Comparison of ENCODE assay signal across 8 mouse cellular contexts in the genomic region with DNA sequence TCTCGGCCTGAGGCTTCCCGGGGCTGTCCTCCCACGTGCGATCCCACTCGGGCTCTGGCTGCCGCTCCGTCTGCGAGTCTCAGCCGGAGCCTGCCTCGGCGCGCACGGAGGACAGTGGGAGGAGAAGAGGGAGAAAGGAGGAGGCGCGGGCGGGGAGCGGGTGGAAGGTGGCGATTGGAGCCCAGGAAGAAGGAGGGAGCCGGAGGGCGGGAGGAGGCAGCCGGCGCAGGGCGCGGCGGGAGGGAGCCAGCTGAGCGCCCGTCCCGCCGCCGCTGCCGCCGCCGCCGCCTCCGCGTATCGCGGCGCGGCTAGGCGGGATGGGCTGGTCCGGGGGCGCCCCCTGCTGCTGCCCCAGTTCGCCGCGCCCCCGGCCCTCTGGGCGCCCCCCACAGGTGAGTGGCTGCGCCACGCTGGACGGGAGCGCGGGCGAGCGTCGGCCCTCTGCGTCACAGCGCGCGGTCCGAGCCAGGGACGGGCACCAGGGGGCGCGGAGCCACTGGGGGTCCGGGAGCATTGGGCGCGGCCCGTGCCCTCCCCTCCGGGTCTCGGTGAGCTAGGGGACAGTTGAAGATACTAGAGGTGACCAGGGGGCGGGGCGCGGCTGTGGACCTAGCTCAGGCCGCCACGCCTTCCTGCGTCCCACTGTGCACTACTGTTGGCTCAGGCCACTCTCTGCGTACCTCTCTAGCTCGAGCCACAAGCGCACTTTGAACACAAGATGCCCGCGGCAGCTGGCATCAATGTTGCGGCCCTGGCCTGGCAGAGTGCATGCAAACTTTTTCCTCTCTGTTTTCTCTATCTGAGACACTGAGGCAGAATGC. TPM values are rescaled to one million over a fixed set of nuclear protein-coding genes. Genes with fewer than 3 reads are reported as not detected.
DNase-seq lines count a peak whose midpoint lies in the region; ATAC-seq and TF ChIP-seq lines count a peak whose summit lies in the region.

Tns2 (plus strand) TSS at position 253 of the 821 bp plus-strand sequence.

- H3K27ac ChIP-seq in forebrain, embryonic 16.5 days (ENCODE audit: low read length) = no peak within 1 kb of the TSS

- peak; percentile 83 for DNase-seq in G1E (ENCODE audit: low spot score)
- peak; percentile 86 for DNase-seq in heart, postnatal 4 days
- peak; percentile 77 for DNase-seq in layer of hippocampus, adult 9-11 months
- DNase-seq in lung, postnatal 10 days = peak; percentile 92
- peak; percentile 88 for DNase-seq in ovary, postnatal 36 days (ENCODE audit: low spot score)
- peak; percentile 85 for DNase-seq in thymus, postnatal 4 days

- peak within 1 kb of the TSS; percentile 72 for H3K4me3 ChIP-seq in G1E (ENCODE audit: low read depth, low read length)
- peak within 1 kb of the TSS; percentile 55 for H3K4me3 ChIP-seq in forebrain, embryonic 16.5 days (replicated peaks; ENCODE audit: low read length)

- TF ChIP-seq CTCF in G1E (IDR thresholded peaks at IDR 0.05; ENCODE audit: low read depth, low read length) = no peak

- peak within 1 kb of the TSS; percentile 61 for H3K9ac ChIP-seq in forebrain, embryonic 16.5 days (replicated peaks; ENCODE audit: low read depth, low read length)

- peaks cover 40% of the 10 kb centered on the region for H3K27me3 ChIP-seq in G1E (ENCODE audit: insufficient read depth, low read length)
- 0 out of 2 replicates have a peak, but pooled peaks cover 3% of the 10 kb centered on the region for H3K27me3 ChIP-seq in forebrain, embryonic 16.5 days (replicated peaks; ENCODE audit: control insufficient read depth, insufficient read depth, low read length)

- peaks cover 38% of the 10 kb centered on the region for H3K36me3 ChIP-seq in G1E (replicated peaks)
- no peaks in the 10 kb centered on the region; the same call in 1 of the 2 replicates for H3K36me3 ChIP-seq in forebrain, embryonic 16.5 days (ENCODE audit: control insufficient read depth, insufficient read depth)

- no peaks in the 10 kb centered on the region for H3K9me3 ChIP-seq in G1E (replicated peaks)
- no peaks in the 10 kb centered on the region for H3K9me3 ChIP-seq in forebrain, embryonic 16.5 days (ENCODE audit: control insufficient read depth, low read length)

- peak; percentile 25; the same call in 1 of the 2 replicates for ATAC-seq in G1E (ENCODE audit: extremely low read depth, insufficient number of reproducible peaks, low FRiP score, poor library complexity, severe bottlenecking)
- ATAC-seq in cerebellum, adult (ENCODE audit: insufficient number of reproducible peaks, low FRiP score, low TSS enrichment) = peak; percentile 62; the same call in 1 of the 2 replicates
- peak; percentile 68 for ATAC-seq in forebrain, embryonic 16.5 days

- peaks cover 70% of the 10 kb centered on the region for H3K4me1 ChIP-seq in G1E (ENCODE audit: insufficient read depth, low read depth, low read length)
- H3K4me1 ChIP-seq in forebrain, embryonic 16.5 days (replicated peaks; ENCODE audit: control insufficient read depth, insufficient read depth, low read length) = peaks cover 21% of the 10 kb centered on the region

- peak within 1 kb of the TSS; percentile 92 for H3K4me2 ChIP-seq in forebrain, embryonic 16.5 days (ENCODE audit: low read length)

- WGBS in forebrain, embryonic 16.5 days = under 1% methylated on average over 57 of the region's 82 CpGs

RNA-seq across cellular contexts. Expression of gene Tns2, which starts in this region (rescaled TPM):
- 3.8 TPM in 1 of 2 replicates, not detected in the other for total RNA-seq in G1E (2014; fragmentation: Nextera tagmentation)
- 0.41 and 2.3 TPM in 2 replicates for total RNA-seq in G1E (2017)
- 0.55 and 0.63 TPM in 2 replicates for polyA plus RNA-seq in G1E (2012)
- polyA plus RNA-seq in forebrain, embryonic 16.5 days (2015; fragmentation: Nextera tagmentation; extraction: Ambion mirVana) = 6.9 and 7.7 TPM in 2 replicates
- 10 to 100 TPM; 65.8 to 70.3 TPM for total RNA-seq in heart, postnatal 4 days (2021)

Comparison
In these comparisons a context has a peak if more than half of its experiments do, and no peak if none do; other contexts are left out.
1. RNA of gene Tns2 (total RNA-seq): 65.8 to 70.3 TPM in heart, postnatal 4 days; 0.41 to 3.8 TPM in G1E; every median in the first group is over 10 times any median in the second.
2. Peak in every context shown above with its lines, with median percentiles within 50 percentile points of each other: ATAC-seq and DNase-seq.